Mouse (Mus musculus): ENCODE measurements at regions not wholly inside any gene's neighbourhood (a gene's known extent, or its start where the extent isn't known, plus 50 kb on each side); places are given as distances from the start of the nearest gene placed in this dataset.

DNA sequence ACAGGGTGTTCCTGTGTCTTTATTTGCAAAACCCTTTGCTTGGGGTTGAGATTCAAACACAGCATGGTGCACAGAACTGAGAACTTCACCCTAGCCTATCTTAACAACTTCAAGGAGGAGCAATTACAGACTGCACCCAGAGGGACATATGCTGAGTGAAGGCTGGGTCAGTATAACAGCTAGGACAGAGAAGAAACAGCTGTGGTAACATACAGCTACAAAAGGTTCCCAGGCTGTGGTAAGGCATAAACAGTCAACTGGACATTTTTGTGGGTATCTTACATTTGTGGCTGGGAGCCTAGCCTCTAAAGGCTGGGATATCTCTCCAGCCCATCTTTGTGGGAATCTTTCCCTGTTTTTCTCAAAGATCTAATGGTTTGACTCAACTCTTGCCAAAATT is 154.5 kb upstream of the Xylt1 start:
- H3K27me3 ChIP-seq (ENCODE audit: control insufficient read depth, insufficient read depth, low read depth, low read length): no peaks in the 10 kb centered on the region
- no peak overlapping the region for H3K4me2 ChIP-seq (ENCODE audit: low read length)
- H3K4me3 ChIP-seq (ENCODE audit: low read depth, low read length): no peak overlapping the region
- H3K9me3 ChIP-seq (replicated peaks; ENCODE audit: control insufficient read depth, low read length, poor library complexity, severe bottlenecking): no peaks in the 10 kb centered on the region
- no peaks in the 10 kb centered on the region for H3K4me1 ChIP-seq (ENCODE audit: control insufficient read depth, insufficient read depth, low read length)
- no peaks in the 10 kb centered on the region for H3K36me3 ChIP-seq (ENCODE audit: control insufficient read depth, insufficient read depth, low read length)
- no peak overlapping the region for H3K9ac ChIP-seq (ENCODE audit: low read depth, low read length)
- no peak for ATAC-seq
- H3K27ac ChIP-seq (ENCODE audit: low read length): no peak overlapping the region

DNA sequence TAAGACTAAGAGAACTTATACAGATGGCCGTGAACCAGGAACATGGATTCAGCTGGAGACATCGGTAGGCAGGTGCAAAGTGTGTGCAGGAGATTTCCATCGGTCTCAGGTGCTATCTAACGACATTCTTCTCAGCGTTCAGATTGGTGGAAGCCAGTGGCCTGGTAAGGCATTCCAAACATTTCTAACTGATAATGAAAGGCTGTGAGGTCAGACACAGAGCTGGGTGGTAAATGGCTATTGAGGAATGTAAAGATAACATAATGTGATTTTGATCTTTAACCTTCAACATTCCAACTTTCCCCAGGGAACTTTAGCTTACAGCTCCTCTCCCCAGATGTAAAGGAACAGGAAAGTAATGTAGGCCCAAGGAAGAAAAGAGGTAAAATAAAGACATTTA is 151.2 kb upstream of the Xylt1 start:
- Histone ChIP-seq H3K9me3 (replicated peaks; ENCODE audit: control insufficient read depth, low read length, poor library complexity, severe bottlenecking) (no peaks in the 10 kb centered on the region), H3K36me3 (ENCODE audit: control insufficient read depth, insufficient read depth, low read length) (no peaks in the 10 kb centered on the region), H3K9ac (ENCODE audit: low read depth, low read length) (no peak overlapping the region), H3K4me1 (ENCODE audit: control insufficient read depth, insufficient read depth, low read length) (no peaks in the 10 kb centered on the region), H3K27ac (ENCODE audit: low read length) (no peak overlapping the region), H3K4me2 (ENCODE audit: low read length) (no peak overlapping the region), H3K27me3 (ENCODE audit: control insufficient read depth, insufficient read depth, low read depth, low read length) (no peaks in the 10 kb centered on the region), H3K4me3 (ENCODE audit: low read depth, low read length) (no peak overlapping the region)
- 80% methylated on average over 5 of the region's 5 CpGs for WGBS
- no peak for ATAC-seq

DNA sequence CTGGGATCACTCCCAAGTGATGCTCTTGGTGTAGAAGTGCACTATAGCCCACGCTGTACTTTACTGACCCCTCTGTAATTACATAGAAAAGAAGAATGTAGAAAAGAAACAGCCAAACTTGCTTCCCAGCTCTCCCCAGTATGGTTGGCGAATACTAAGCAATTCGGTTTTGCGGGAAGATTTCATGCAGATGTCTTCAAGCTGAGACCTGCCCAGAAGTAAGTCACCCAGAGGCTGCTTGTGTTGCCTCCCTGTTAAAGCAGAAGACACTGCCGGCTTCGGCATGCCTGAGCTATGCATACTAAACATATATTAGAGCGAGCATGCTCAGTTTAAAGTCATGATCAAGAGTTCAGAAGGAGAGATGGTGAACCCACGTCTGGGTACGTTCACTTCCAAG is 124.0 kb upstream of the Xylt1 start:
- Histone ChIP-seq H3K4me2 (ENCODE audit: low read length) (no peak overlapping the region), H3K27me3 (ENCODE audit: control insufficient read depth, insufficient read depth, low read depth, low read length) (no peaks in the 10 kb centered on the region), H3K4me3 (ENCODE audit: low read depth, low read length) (no peak overlapping the region), H3K27ac (ENCODE audit: low read length) (no peak overlapping the region), H3K36me3 (ENCODE audit: control insufficient read depth, insufficient read depth, low read length) (no peaks in the 10 kb centered on the region), H3K4me1 (ENCODE audit: control insufficient read depth, insufficient read depth, low read length) (0 out of 2 replicates have a peak, but pooled peaks cover 7% of the 10 kb centered on the region), H3K9ac (ENCODE audit: low read depth, low read length) (no peak overlapping the region), H3K9me3 (replicated peaks; ENCODE audit: control insufficient read depth, low read length, poor library complexity, severe bottlenecking) (no peaks in the 10 kb centered on the region)
- WGBS: 82% methylated on average over 9 of the region's 9 CpGs
- ATAC-seq: no peak

DNA sequence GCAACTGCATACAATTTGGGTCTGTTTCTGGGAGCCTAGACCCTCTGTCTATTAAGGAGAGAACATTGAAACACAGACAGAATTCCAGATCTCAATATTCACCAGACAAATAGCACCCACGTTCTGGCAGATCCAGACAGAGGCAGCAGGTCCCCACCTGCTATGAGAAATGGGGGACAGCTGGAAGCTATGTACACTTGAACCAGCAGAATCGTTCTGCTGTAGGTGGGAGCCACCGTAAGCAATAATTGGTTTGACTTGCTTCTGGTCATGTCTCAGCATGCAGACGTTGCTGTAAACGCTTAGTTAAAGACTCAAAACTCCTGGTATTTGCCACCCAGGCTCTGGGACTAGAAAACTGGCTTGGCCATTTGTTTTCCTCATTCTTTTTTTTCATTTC is 122.2 kb upstream of the Xylt1 start:
- H3K4me3 ChIP-seq (ENCODE audit: low read depth, low read length): no peak overlapping the region
- H3K9ac ChIP-seq (ENCODE audit: low read depth, low read length): no peak overlapping the region
- H3K27ac ChIP-seq (ENCODE audit: low read length): no peak overlapping the region
- H3K9me3 ChIP-seq (replicated peaks; ENCODE audit: control insufficient read depth, low read length, poor library complexity, severe bottlenecking): no peaks in the 10 kb centered on the region
- H3K27me3 ChIP-seq (ENCODE audit: control insufficient read depth, insufficient read depth, low read depth, low read length): no peaks in the 10 kb centered on the region
- ATAC-seq: no peak
- 66% methylated on average over 5 of the region's 5 CpGs for WGBS
- H3K36me3 ChIP-seq (ENCODE audit: control insufficient read depth, insufficient read depth, low read length): no peaks in the 10 kb centered on the region
- H3K4me2 ChIP-seq (ENCODE audit: low read length): no peak overlapping the region
- H3K4me1 ChIP-seq (ENCODE audit: control insufficient read depth, insufficient read depth, low read length): 0 out of 2 replicates have a peak, but pooled peaks cover 7% of the 10 kb centered on the region

DNA sequence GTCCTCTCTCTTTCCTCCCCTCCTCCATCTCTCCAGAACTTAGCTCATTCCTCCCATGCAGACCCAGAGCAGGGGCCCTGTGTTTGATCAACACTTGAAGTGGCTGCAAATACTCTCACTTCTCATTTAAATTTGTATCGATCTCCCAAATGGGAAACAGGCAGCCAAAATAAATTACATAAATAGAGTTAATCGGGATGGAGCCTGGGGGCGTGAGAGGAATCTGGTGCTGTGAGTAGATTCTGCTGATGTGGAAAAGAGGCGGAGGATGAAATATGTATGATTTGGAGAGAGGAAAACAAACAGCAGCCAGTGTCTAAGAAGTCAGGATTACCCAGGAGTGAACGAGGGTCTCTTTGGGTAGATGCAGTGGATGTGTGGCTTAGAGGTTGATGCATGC is 121.6 kb upstream of the Xylt1 start:
- H3K36me3 ChIP-seq (ENCODE audit: control insufficient read depth, insufficient read depth, low read length): no peaks in the 10 kb centered on the region
- 49% methylated on average over 5 of the region's 5 CpGs for WGBS
- no peaks in the 10 kb centered on the region for H3K9me3 ChIP-seq (replicated peaks; ENCODE audit: control insufficient read depth, low read length, poor library complexity, severe bottlenecking)

DNA sequence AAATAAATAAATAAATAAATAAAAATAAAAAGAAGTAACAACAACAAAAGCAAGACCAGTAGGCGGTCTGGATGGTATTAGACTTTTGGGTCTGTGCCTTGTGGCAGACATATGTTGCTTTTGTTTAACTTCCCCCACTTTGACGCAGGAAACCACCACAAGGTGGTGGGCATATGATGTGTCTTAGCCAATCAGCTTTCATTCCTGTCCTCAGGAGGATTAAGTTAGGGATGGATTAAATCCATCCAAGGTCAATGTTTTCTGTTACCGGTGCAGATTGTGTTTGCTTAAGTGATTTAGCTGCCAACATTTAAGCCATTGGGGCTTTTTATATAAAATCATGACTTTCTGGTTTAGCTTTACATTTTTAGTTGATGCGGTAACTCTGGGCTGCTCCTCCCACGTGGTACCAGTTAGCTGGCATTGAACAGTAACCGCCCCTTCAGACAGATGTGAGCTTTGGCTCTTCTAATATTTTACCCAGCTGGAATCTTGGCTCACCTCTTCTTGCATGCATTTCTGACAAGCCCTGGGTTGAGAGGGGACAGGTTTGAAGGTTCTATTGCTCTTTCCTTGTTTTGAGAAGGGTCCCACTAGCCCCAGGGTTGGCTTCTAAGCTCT is 121.0 kb upstream of the Xylt1 start:
- 0 out of 2 replicates have a peak, but pooled peaks cover 7% of the 10 kb centered on the region for H3K4me1 ChIP-seq (ENCODE audit: control insufficient read depth, insufficient read depth, low read length)
- H3K36me3 ChIP-seq (ENCODE audit: control insufficient read depth, insufficient read depth, low read length): no peaks in the 10 kb centered on the region
- no peaks in the 10 kb centered on the region for H3K9me3 ChIP-seq (replicated peaks; ENCODE audit: control insufficient read depth, low read length, poor library complexity, severe bottlenecking)
- no peak overlapping the region for H3K27ac ChIP-seq (ENCODE audit: low read length)
- WGBS: 62% methylated on average over 6 of the region's 6 CpGs
- H3K9ac ChIP-seq (ENCODE audit: low read depth, low read length): no peak overlapping the region
- H3K27me3 ChIP-seq (ENCODE audit: control insufficient read depth, insufficient read depth, low read depth, low read length): no peaks in the 10 kb centered on the region
- H3K4me3 ChIP-seq (ENCODE audit: low read depth, low read length): no peak overlapping the region
- no peak overlapping the region for H3K4me2 ChIP-seq (ENCODE audit: low read length)
- ATAC-seq: no peak

More for the DNA sequence above, 121.6 kb upstream of the Xylt1 start:
- H3K4me3 ChIP-seq (ENCODE audit: low read depth, low read length): no peak overlapping the region
- no peaks in the 10 kb centered on the region for H3K27me3 ChIP-seq (ENCODE audit: control insufficient read depth, insufficient read depth, low read depth, low read length)
- H3K27ac ChIP-seq (ENCODE audit: low read length): no peak overlapping the region
- no peak for ATAC-seq
- H3K9ac ChIP-seq (ENCODE audit: low read depth, low read length): no peak overlapping the region
- H3K4me2 ChIP-seq (ENCODE audit: low read length): no peak overlapping the region
- H3K4me1 ChIP-seq (ENCODE audit: control insufficient read depth, insufficient read depth, low read length): 0 out of 2 replicates have a peak, but pooled peaks cover 7% of the 10 kb centered on the region

DNA sequence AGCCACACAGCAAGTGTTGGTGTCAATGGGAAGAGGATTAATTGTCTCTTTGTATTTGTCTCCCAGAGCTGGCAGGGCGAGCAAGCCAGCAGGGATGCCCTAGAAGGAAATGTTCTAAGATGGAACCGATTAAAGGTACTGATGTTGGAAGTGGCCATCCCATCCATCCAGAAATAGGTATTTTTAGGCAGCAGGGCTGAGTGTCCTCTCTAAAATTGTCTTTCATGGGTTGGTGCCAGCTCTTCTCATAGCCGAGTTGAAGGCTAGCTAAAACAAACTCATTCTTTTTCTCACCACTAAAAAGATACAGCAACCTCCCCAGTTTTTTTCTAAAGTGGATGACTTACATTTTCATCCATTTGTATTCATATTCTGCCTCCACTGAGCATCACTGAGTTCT is 120.2 kb upstream of the Xylt1 start:
- WGBS: 63% methylated on average over 3 of the region's 3 CpGs
- 0 out of 2 replicates have a peak, but pooled peaks cover 7% of the 10 kb centered on the region for H3K4me1 ChIP-seq (ENCODE audit: control insufficient read depth, insufficient read depth, low read length)
- no peaks in the 10 kb centered on the region for H3K9me3 ChIP-seq (replicated peaks; ENCODE audit: control insufficient read depth, low read length, poor library complexity, severe bottlenecking)

DNA sequence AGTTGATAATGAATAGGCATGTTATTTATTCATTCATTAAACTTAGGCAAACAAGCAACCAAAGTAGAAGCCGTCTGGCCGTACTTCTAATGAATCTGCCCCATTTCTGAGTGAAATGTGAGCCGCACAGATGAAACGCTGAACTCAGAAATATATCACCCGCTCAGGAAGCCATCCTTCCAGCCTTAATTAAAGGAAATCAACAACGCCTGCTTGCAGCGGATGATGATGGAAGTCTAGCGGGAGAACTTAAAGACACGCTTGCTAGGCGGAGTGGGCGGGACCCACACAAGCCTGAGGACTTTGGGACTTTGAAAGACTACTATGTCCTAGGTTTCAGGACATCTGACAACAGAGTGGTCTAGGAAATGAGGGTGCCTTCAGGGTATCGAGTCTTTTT is 117.7 kb upstream of the Xylt1 start:
- H3K27me3 ChIP-seq (ENCODE audit: control insufficient read depth, insufficient read depth, low read depth, low read length): no peaks in the 10 kb centered on the region
- no peak overlapping the region for H3K27ac ChIP-seq (ENCODE audit: low read length)
- no peaks in the 10 kb centered on the region for H3K9me3 ChIP-seq (replicated peaks; ENCODE audit: control insufficient read depth, low read length, poor library complexity, severe bottlenecking)
- 0 out of 2 replicates have a peak, but pooled peaks cover 7% of the 10 kb centered on the region for H3K4me1 ChIP-seq (ENCODE audit: control insufficient read depth, insufficient read depth, low read length)
- no peak for ATAC-seq
- H3K4me3 ChIP-seq (ENCODE audit: low read depth, low read length): no peak overlapping the region
- no peak overlapping the region for H3K9ac ChIP-seq (ENCODE audit: low read depth, low read length)
- no peaks in the 10 kb centered on the region for H3K36me3 ChIP-seq (ENCODE audit: control insufficient read depth, insufficient read depth, low read length)
- 89% methylated on average over 12 of the region's 12 CpGs for WGBS
- no peak overlapping the region for H3K4me2 ChIP-seq (ENCODE audit: low read length)

More for the DNA sequence above, 120.2 kb upstream of the Xylt1 start:
- Histone ChIP-seq H3K4me2 (ENCODE audit: low read length) (no peak overlapping the region), H3K4me3 (ENCODE audit: low read depth, low read length) (no peak overlapping the region), H3K36me3 (ENCODE audit: control insufficient read depth, insufficient read depth, low read length) (no peaks in the 10 kb centered on the region), H3K9ac (ENCODE audit: low read depth, low read length) (no peak overlapping the region), H3K27ac (ENCODE audit: low read length) (no peak overlapping the region), H3K27me3 (ENCODE audit: control insufficient read depth, insufficient read depth, low read depth, low read length) (no peaks in the 10 kb centered on the region)
- no peak for ATAC-seq

DNA sequence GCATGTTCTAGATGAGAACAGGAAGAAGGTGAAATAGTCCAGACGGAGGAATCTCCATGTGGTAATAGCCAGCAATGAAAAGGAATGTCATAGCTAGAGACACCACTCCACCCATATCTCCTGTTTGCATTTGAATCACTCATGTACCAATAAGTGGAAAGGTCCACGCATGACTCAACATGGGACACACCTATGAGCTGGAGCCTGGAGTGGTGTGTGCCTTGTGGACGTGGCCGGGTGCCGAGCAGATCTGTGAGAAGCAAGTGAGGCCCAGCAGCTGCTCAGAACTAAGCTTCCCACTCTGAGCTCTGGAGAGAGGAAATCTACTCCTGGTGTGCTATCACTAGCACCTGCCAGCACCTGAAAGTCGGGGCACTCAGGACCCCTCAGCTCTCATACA is 116.4 kb upstream of the Xylt1 start:
- no peak overlapping the region for H3K27ac ChIP-seq (ENCODE audit: low read length)
- no peaks in the 10 kb centered on the region for H3K27me3 ChIP-seq (ENCODE audit: control insufficient read depth, insufficient read depth, low read depth, low read length)
- no peak overlapping the region for H3K4me2 ChIP-seq (ENCODE audit: low read length)
- H3K9ac ChIP-seq (ENCODE audit: low read depth, low read length): no peak overlapping the region
- no peak overlapping the region for H3K4me3 ChIP-seq (ENCODE audit: low read depth, low read length)
- ATAC-seq: no peak
- H3K4me1 ChIP-seq (ENCODE audit: control insufficient read depth, insufficient read depth, low read length): 0 out of 2 replicates have a peak, but pooled peaks cover 1% of the 10 kb centered on the region
- H3K36me3 ChIP-seq (ENCODE audit: control insufficient read depth, insufficient read depth, low read length): no peaks in the 10 kb centered on the region
- 90% methylated on average over 6 of the region's 6 CpGs for WGBS
- no peaks in the 10 kb centered on the region for H3K9me3 ChIP-seq (replicated peaks; ENCODE audit: control insufficient read depth, low read length, poor library complexity, severe bottlenecking)
